In the genomic region with DNA sequence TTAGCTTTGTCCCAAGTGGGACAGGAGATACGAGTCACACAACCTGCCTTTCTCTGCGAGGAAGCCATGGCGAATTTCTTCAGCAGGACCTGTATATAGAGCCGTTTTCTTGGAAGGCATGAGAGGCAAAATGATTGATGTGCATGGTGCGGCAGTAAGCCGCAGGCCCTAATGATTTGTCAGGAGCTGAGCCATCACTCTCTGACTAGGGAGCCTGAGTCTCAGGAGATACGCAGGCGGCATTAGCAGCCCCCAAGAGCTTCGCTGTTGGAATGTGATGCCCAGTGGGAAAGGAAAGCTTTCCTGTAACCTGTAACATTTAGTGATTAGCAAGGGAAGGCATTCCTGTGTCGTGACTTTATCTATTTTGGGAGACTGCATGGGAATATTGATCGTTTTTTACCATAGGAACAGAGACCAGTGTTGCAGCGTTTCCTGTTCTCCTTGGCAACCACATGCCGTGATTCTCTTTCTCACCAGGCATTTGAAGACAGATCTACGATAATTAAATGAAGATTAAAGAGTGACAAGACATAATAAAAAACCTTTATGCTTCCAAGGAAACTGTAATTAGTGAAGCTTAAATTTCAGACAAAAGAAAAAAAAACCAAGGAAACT, we compare ENCODE assay signal across 12 mouse cellular contexts.
DNase-seq lines count a peak whose midpoint lies in the region; ATAC-seq lines count a peak whose summit lies in the region.
"Had no signal": no experiment of that assay in that cellular context is flagged by ENCODE, and none has a peak within 500 bp of the region (broad histone marks: within the 10 kb centered on the region; RNA-seq: fewer than 3 reads in every experiment).

No protein-coding gene starts in this region.

- 12% methylated on average over 14 of the region's 14 CpGs for WGBS in forebrain, embryonic 16.5 days

- intact Hi-C loops in left cerebral cortex, postnatal 25 days (cut with DNase I), result no loop called here
- intact Hi-C loops in gastrocnemius, postnatal 36 days (cut with DNase I), result no loop called here

- H3K36me3 ChIP-seq in forebrain, embryonic 16.5 days (ENCODE audit: control insufficient read depth, insufficient read depth), result no peaks in the 10 kb centered on the region
- H3K36me3 ChIP-seq: intestine, embryonic 15.5 days; lung, embryonic 15.5 days had no signal

- no peaks in the 10 kb centered on the region for H3K27me3 ChIP-seq in forebrain, embryonic 16.5 days (replicated peaks; ENCODE audit: control insufficient read depth, insufficient read depth, low read length)
- H3K27me3 ChIP-seq: intestine, embryonic 15.5 days; lung, embryonic 15.5 days had no signal

- no peaks in the 10 kb centered on the region for H3K9me3 ChIP-seq in forebrain, embryonic 16.5 days (ENCODE audit: control insufficient read depth, low read length)
- H3K9me3 ChIP-seq: intestine, embryonic 15.5 days; lung, embryonic 15.5 days had no signal

- peak; percentile 8 to 10 for DNase-seq in left cerebral cortex, postnatal 25 days (ENCODE audit: low spot score in 2 of 2)
- no peak for DNase-seq in left cerebral cortex, adult 18-20 months (ENCODE audit: low spot score in 2 of 2)
- peak; percentile 13 to 18 for DNase-seq in layer of hippocampus, postnatal 14 days (ENCODE audit: low spot score in 2 of 2)
- peak; percentile 42 for DNase-seq in retina, postnatal 1 day
- no peak for DNase-seq in urinary bladder, adult 18-20 months (ENCODE audit: low spot score in 2 of 2)
- no peak for DNase-seq in kidney, adult 11 months
- DNase-seq in gastrocnemius, postnatal 36 days, result no peak
- DNase-seq: cerebellum, adult 8-10 months; heart, adult 11 months had no signal

- peak overlapping the region; percentile 39 for H3K4me3 ChIP-seq in forebrain, embryonic 16.5 days (replicated peaks; ENCODE audit: low read length)
- H3K4me3 ChIP-seq: intestine, embryonic 15.5 days; lung, embryonic 15.5 days had no signal

- peak; percentile 90 for ATAC-seq in forebrain, embryonic 16.5 days
- ATAC-seq: intestine, embryonic 15.5 days had no signal

- peak overlapping the region; percentile 43; the same call in 1 of the 2 replicates for H3K27ac ChIP-seq in forebrain, embryonic 16.5 days (ENCODE audit: low read length)
- H3K27ac ChIP-seq: intestine, embryonic 15.5 days; lung, embryonic 15.5 days had no signal

- peaks cover 6% of the 10 kb centered on the region; the same call in 1 of the 2 replicates for H3K4me1 ChIP-seq in forebrain, embryonic 16.5 days (replicated peaks; ENCODE audit: control insufficient read depth, insufficient read depth, low read length)
- H3K4me1 ChIP-seq: intestine, embryonic 15.5 days; lung, embryonic 15.5 days had no signal

- peak overlapping the region; percentile 51 for H3K9ac ChIP-seq in forebrain, embryonic 16.5 days (replicated peaks; ENCODE audit: low read depth, low read length)
- H3K9ac ChIP-seq: intestine, embryonic 15.5 days; lung, embryonic 15.5 days had no signal

- peak overlapping the region; percentile 62 for H3K4me2 ChIP-seq in forebrain, embryonic 16.5 days (ENCODE audit: low read length)
- H3K4me2 ChIP-seq: intestine, embryonic 15.5 days; lung, embryonic 15.5 days had no signal

Comparison
In these comparisons a context has a peak if more than half of its experiments do, and no peak if none do; other contexts are left out.
1. DNase-seq: peak in left cerebral cortex, postnatal 25 days (2 of 2), layer of hippocampus, postnatal 14 days (2 of 2) and retina, postnatal 1 day (single experiment); none in left cerebral cortex, adult 18-20 months (0 of 2), urinary bladder, adult 18-20 months (0 of 2), kidney, adult 11 months (single experiment) and gastrocnemius, postnatal 36 days (0 of 2).